Mouse (Mus musculus) heart, postnatal 0 days (tissue): ENCODE measurements around the gene 2310022A10Rik.

ENCODE experiments used
- CTCF ChIP-seq: IDR thresholded peaks from 2 replicates; pipeline ENCODE4 v1.5.1; 2016; ENCODE audit warnings: antibody characterized with exemption, control low read depth, low read depth
- EP300 ChIP-seq: IDR thresholded peaks from 2 replicates; pipeline ENCODE4 v1.6.1; 2016; ENCODE audit warnings: antibody characterized with exemption, low read depth

DNA sequence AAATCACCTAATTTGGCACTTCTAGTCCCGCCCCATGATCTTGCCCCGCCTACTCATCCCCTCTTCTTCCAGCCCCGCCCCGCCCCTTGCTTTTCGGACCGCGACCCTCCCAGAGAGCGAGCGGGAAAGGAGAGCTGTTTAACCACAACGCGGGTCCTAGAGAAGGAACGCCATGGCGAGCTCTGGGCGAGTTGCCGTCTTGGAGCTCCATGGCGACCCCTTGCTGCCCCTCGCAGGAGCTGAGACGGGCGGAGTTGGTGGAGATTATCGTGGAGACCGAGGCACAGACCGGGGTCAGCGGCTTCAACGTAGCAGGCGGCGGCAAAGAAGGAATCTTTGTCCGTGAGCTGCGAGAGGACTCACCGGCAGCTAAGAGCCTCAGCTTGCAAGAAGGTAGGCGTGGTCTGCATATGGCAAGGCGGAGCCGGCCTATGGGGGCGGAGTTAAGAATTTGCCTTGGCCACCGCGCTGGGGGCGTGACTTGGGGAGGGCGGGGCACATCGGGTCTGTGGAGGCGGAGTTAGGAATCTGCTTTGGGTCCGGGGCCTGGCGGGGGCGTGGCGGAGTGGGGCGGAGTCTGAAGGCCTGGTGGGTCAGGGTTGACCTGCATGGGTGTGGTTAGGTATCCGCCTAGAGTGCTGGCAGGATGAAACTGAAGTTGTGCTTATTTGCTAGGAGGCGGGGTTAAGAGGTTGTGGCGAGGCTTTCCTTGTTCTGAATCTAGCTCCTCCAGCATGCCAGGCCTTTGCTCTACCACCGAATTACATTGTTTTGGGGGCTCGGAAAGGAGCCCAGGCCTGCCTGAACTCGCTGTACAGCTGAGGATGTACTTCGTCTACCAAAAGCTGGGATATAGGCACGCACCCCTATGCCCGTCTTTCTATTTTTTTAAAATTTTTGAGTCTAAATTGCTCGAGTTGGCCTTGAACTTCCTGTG, 45.1 kb upstream of the 2310022A10Rik start:
- TF ChIP-seq CTCF: peak; percentile 26; the same call in 1 of the 2 replicates
- TF ChIP-seq EP300: no peak
